Comparison of ENCODE assay signal across 9 mouse cellular contexts in genomic region chr1:39349001-39349400, GRCm38 (mm10). TPM values are rescaled to one million over a fixed set of nuclear protein-coding genes. Genes with fewer than 3 reads are reported as not detected.
A peak's percentile ranks its signal among the peaks of the same experiment; 100 is the strongest.
DNase-seq lines count a peak whose midpoint lies in the region; ATAC-seq and TF ChIP-seq lines count a peak whose summit lies in the region.
"Had no signal": no experiment of that assay in that cellular context is flagged by ENCODE, and none has a peak within 500 bp of the region (broad histone marks: within the 10 kb centered on the region; RNA-seq: fewer than 3 reads in every experiment).

No protein-coding gene starts in this region.

- H3K27ac ChIP-seq in hindbrain, postnatal 0 days: no peak overlapping the region
- no peak overlapping the region for H3K27ac ChIP-seq in hindbrain, embryonic 13.5 days
- no peak overlapping the region for H3K27ac ChIP-seq in liver, embryonic 12.5 days
- H3K27ac ChIP-seq: limb, embryonic 13.5 days had no signal

- no peaks in the 10 kb centered on the region for H3K27me3 ChIP-seq in hindbrain, postnatal 0 days (ENCODE audit: insufficient read depth, low read length)
- 0 out of 2 replicates have a peak, but pooled peaks cover 3% of the 10 kb centered on the region for H3K27me3 ChIP-seq in hindbrain, embryonic 13.5 days
- H3K27me3 ChIP-seq in liver, embryonic 12.5 days (replicated peaks): peaks cover 17% of the 10 kb centered on the region

- no peaks in the 10 kb centered on the region for H3K4me1 ChIP-seq in hindbrain, postnatal 0 days (ENCODE audit: insufficient read depth, low read length)
- H3K4me1 ChIP-seq in hindbrain, embryonic 13.5 days (replicated peaks): no peaks in the 10 kb centered on the region
- no peaks in the 10 kb centered on the region for H3K4me1 ChIP-seq in liver, embryonic 12.5 days
- H3K4me1 ChIP-seq: limb, embryonic 13.5 days had no signal

- peak; percentile 20 for DNase-seq in hindbrain, postnatal 0 days (ENCODE audit: low spot score)
- DNase-seq in R1 (ENCODE audit: low read depth, low spot score) (peak; percentile 58), liver (no peak)
- peak; percentile 61 to 82 for DNase-seq in cerebellum, postnatal 25 days
- peak; percentile 52 to 68 for DNase-seq in left cerebral cortex, postnatal 25 days (ENCODE audit: low spot score in 2 of 2)
- no peak for DNase-seq in frontal cortex, postnatal 10 days (ENCODE audit: low spot score in 2 of 2)

- peaks cover 4% of the 10 kb centered on the region; the same call in 1 of the 2 replicates for H3K9me3 ChIP-seq in hindbrain, postnatal 0 days (ENCODE audit: low read length)
- H3K9me3 ChIP-seq in hindbrain, embryonic 13.5 days: no peaks in the 10 kb centered on the region
- no peaks in the 10 kb centered on the region for H3K9me3 ChIP-seq in liver, embryonic 12.5 days (replicated peaks)
- H3K9me3 ChIP-seq: limb, embryonic 13.5 days had no signal

- no peak overlapping the region for H3K4me3 ChIP-seq in hindbrain, postnatal 0 days (ENCODE audit: low read length)
- no peak overlapping the region for H3K4me3 ChIP-seq in hindbrain, embryonic 13.5 days
- H3K4me3 ChIP-seq in liver, embryonic 12.5 days: no peak overlapping the region
- H3K4me3 ChIP-seq: limb, embryonic 13.5 days had no signal

- H3K4me2 ChIP-seq in hindbrain, postnatal 0 days (ENCODE audit: low read depth, low read length): no peak overlapping the region
- no peak overlapping the region for H3K4me2 ChIP-seq in hindbrain, embryonic 13.5 days
- no peak overlapping the region for H3K4me2 ChIP-seq in liver, embryonic 12.5 days
- H3K4me2 ChIP-seq: limb, embryonic 13.5 days had no signal

- intact Hi-C loops in left cerebral cortex, postnatal 25 days (cut with DNase I): no loop called here

- H3K9ac ChIP-seq in hindbrain, postnatal 0 days (replicated peaks; ENCODE audit: low read length): no peak overlapping the region
- H3K9ac ChIP-seq in hindbrain, embryonic 13.5 days: no peak overlapping the region
- H3K9ac ChIP-seq in liver, embryonic 12.5 days: no peak overlapping the region
- H3K9ac ChIP-seq: limb, embryonic 13.5 days had no signal

- H3K36me3 ChIP-seq in hindbrain, postnatal 0 days (ENCODE audit: insufficient read depth, low read length): no peaks in the 10 kb centered on the region
- no peaks in the 10 kb centered on the region for H3K36me3 ChIP-seq in hindbrain, embryonic 13.5 days
- no peaks in the 10 kb centered on the region for H3K36me3 ChIP-seq in liver, embryonic 12.5 days
- H3K36me3 ChIP-seq: limb, embryonic 13.5 days had no signal

- 52% methylated on average over 1 of the region's 1 CpGs for WGBS in hindbrain, postnatal 0 days
- WGBS in hindbrain, embryonic 13.5 days: 58% methylated on average over 1 of the region's 1 CpGs
- 36% methylated on average over 1 of the region's 1 CpGs for WGBS in liver, embryonic 12.5 days (ENCODE audit: insufficient replicate concordance)

- ATAC-seq in hindbrain, postnatal 0 days: no peak
- no peak for ATAC-seq in hindbrain, embryonic 13.5 days (ENCODE audit: low FRiP score)
- no peak for ATAC-seq in liver, embryonic 12.5 days

- TF ChIP-seq CTCF in hindbrain, postnatal 0 days (IDR thresholded peaks at IDR 0.05; ENCODE audit: low read depth): no peak

RNA-seq across cellular contexts. Expression of gene Rpl31, which starts 18.6 kb away (rescaled TPM):
- 207 and 299 TPM in 2 replicates for total RNA-seq in hindbrain, postnatal 0 days (2014; rRNA removed)
- polyA plus RNA-seq in hindbrain, postnatal 0 days (2015; fragmentation: Nextera tagmentation; extraction: Ambion mirVana): 353 and 367 TPM in 2 replicates
- 394 and 397 TPM in 2 replicates for polyA plus RNA-seq in hindbrain, embryonic 13.5 days (2015; fragmentation: Nextera tagmentation; extraction: Ambion mirVana)
- 100 to 1,000 TPM; 449 to 504 TPM for total RNA-seq in left cerebral cortex, postnatal 25 days (2021)
- polyA plus RNA-seq in liver, embryonic 12.5 days (2016; fragmentation: Nextera tagmentation; extraction: Ambion mirVana): 511 and 538 TPM in 2 replicates

Comparison
In these comparisons a context has a peak if more than half of its experiments do, and no peak if none do; other contexts are left out.
1. DNase-seq: peak in hindbrain, postnatal 0 days (single experiment), R1 (single experiment), cerebellum, postnatal 25 days (2 of 2) and left cerebral cortex, postnatal 25 days (2 of 2); none in liver (single experiment) and frontal cortex, postnatal 10 days (0 of 2).